Mouse (Mus musculus): Measurements from ENCODE around the gene M6pr.

M6pr gene

GRCm38 (mm10) chr6:122298223-122298609 is 10.3 kb upstream of the M6pr start:
- DNase-seq (ENCODE audit: low spot score in 2 of 2): no peak

GRCm38 (mm10) chr6:122299621-122300133 is 8.8 kb upstream of the M6pr start:
- DNase-seq (ENCODE audit: low spot score in 2 of 2): no peak

GRCm38 (mm10) chr6:122302121-122302520 is 6.4 kb upstream of the M6pr start:
- no peak for DNase-seq (ENCODE audit: low spot score in 2 of 2)

GRCm38 (mm10) chr6:122302661-122303060 is 5.9 kb upstream of the M6pr start:
- DNase-seq (ENCODE audit: low spot score in 2 of 2): no peak

GRCm38 (mm10) chr6:122303526-122303925 is 5.0 kb upstream of the M6pr start:
- DNase-seq (ENCODE audit: low spot score in 2 of 2): no peak

- DNase-seq (ENCODE audit: low spot score in 2 of 2): peak; percentile 32 to 64
Measured at GRCm38 (mm10) chr6:122304355-122304754, 4.2 kb upstream of the M6pr start.

- no peak for DNase-seq (ENCODE audit: low spot score in 2 of 2)
Measured at GRCm38 (mm10) chr6:122304790-122305555, 3.5 kb upstream of the M6pr start.

GRCm38 (mm10) chr6:122306707-122307106 is 1.8 kb upstream of the M6pr start:
- no peak for DNase-seq (ENCODE audit: low spot score in 2 of 2)

- no peak for DNase-seq (ENCODE audit: low spot score in 2 of 2)
Measured at GRCm38 (mm10) chr6:122308136-122308504, 400 bp upstream of the M6pr start.

GRCm38 (mm10) chr6:122309446-122309960 is 983 bp downstream of the M6pr start:
- no peak for DNase-seq (ENCODE audit: low spot score in 2 of 2)

GRCm38 (mm10) chr6:122310187-122310820 is 1.8 kb downstream of the M6pr start:
- DNase-seq (ENCODE audit: low spot score in 2 of 2): no peak

- no peak for DNase-seq (ENCODE audit: low spot score in 2 of 2)
Measured at GRCm38 (mm10) chr6:122318726-122319125, 10.2 kb downstream of the M6pr start.

GRCm38 (mm10) chr6:122325361-122325975 is 16.9 kb downstream of the M6pr start:
- no peak for DNase-seq (ENCODE audit: low spot score in 2 of 2)

- no peak for DNase-seq (ENCODE audit: low spot score in 2 of 2)
Measured at GRCm38 (mm10) chr6:122333081-122333612, 24.6 kb downstream of the M6pr start.

GRCm38 (mm10) chr6:122334786-122335340 is 26.3 kb downstream of the M6pr start:
- no peak for DNase-seq (ENCODE audit: low spot score in 2 of 2)

- no peak for DNase-seq (ENCODE audit: low spot score in 2 of 2)
Measured at GRCm38 (mm10) chr6:122337546-122337945, 29.0 kb downstream of the M6pr start.

- DNase-seq (ENCODE audit: low spot score in 2 of 2): peak; percentile 50 to 60
Measured at GRCm38 (mm10) chr6:122339047-122339647, 30.6 kb downstream of the M6pr start.

- DNase-seq (ENCODE audit: low spot score in 2 of 2): peak; percentile 58 to 68
Measured at GRCm38 (mm10) chr6:122339648-122340341, 31.3 kb downstream of the M6pr start.

- DNase-seq (ENCODE audit: low spot score in 2 of 2): no peak
Measured at GRCm38 (mm10) chr6:122340349-122341000, 32.0 kb downstream of the M6pr start, which contains the start of gene Phc1. Gene Phc1, minus strand, starts transcription at chr6:122340561.
